Mouse (Mus musculus) brain, embryonic 14.5 days (tissue): Measurements from ENCODE around the gene Anxa1. TPM values are rescaled to one million over a fixed set of nuclear protein-coding genes. Genes with fewer than 3 reads are reported as not detected.

Experiments used
- DNase-seq: peaks from one replicate; pipeline ENCODE4 v3.0.0-alpha.2; 2011; ENCODE audit warnings: low read depth
- CTCF ChIP-seq: fragments of 200-500 bp; IDR thresholded peaks from 2 replicates; pipeline ENCODE4 v1.5.1; 2012; ENCODE audit warnings: inconsistent platforms, mild to moderate bottlenecking, moderate library complexity, borderline replicate concordance; ENCODE audit not compliant: insufficient read depth, insufficient read length; ENCODE audit errors: extremely low read depth
- POLR2A ChIP-seq: fragments of 200-500 bp; IDR thresholded peaks from 2 replicates; pipeline ENCODE4 v1.6.1; 2012; ENCODE audit warnings: mild to moderate bottlenecking, inconsistent platforms, borderline replicate concordance; ENCODE audit not compliant: poor library complexity, insufficient read depth, insufficient read length, severe bottlenecking; ENCODE audit errors: extremely low read depth
- polyA plus RNA-seq: library from polyadenylated mRNA; depleted of rRNA; stranded (reverse); fragments of >200 nt; gene quantifications from 2 replicates; pipeline ENCODE4 v1.2.3, GENCODE M21; 2012; rRNA removed

Anxa1 gene
- polyA plus RNA-seq, 1 experiment: 4.9 TPM

- DNase-seq: no peak
- TF ChIP-seq POLR2A (no peak), CTCF (no peak)
These were observed 25.4 kb downstream of the Anxa1 start for GRCm38 (mm10) chr19:20365364-20365763.

GRCm38 (mm10) chr19:20364931-20365330, 25.8 kb downstream of the Anxa1 start:
- no peak for DNase-seq
- TF ChIP-seq POLR2A: no peak
- TF ChIP-seq CTCF: no peak

- no peak for DNase-seq
- peak; percentile 46; the same call in 1 of the 2 replicates for TF ChIP-seq CTCF
- TF ChIP-seq POLR2A: no peak
These were observed 27.5 kb downstream of the Anxa1 start for GRCm38 (mm10) chr19:20363221-20363620.

- peak; percentile 79 for DNase-seq
These were observed 28.7 kb downstream of the Anxa1 start for GRCm38 (mm10) chr19:20361917-20362577.

GRCm38 (mm10) chr19:20358679-20359078, 32.1 kb downstream of the Anxa1 start:
- DNase-seq: no peak
- no peak for TF ChIP-seq CTCF
- no peak for TF ChIP-seq POLR2A

More at GRCm38 (mm10) chr19:20361917-20362577, 28.7 kb downstream of the Anxa1 start:
- no peak for TF ChIP-seq CTCF
- no peak for TF ChIP-seq POLR2A

GRCm38 (mm10) chr19:20345317-20345917, 45.3 kb downstream of the Anxa1 start:
- DNase-seq: peak; percentile 90

GRCm38 (mm10) chr19:20344511-20345316, 46.0 kb downstream of the Anxa1 start:
- TF ChIP-seq POLR2A (no peak), CTCF (peak; percentile 69; the same call in 1 of the 2 replicates)
- DNase-seq: peak; percentile 92

More at GRCm38 (mm10) chr19:20345317-20345917, 45.3 kb downstream of the Anxa1 start:
- no peak for TF ChIP-seq POLR2A
- peak; percentile 94 for TF ChIP-seq CTCF

- peak; percentile 14 for DNase-seq
- TF ChIP-seq CTCF: no peak
- TF ChIP-seq POLR2A: no peak
These were observed 46.7 kb downstream of the Anxa1 start for GRCm38 (mm10) chr19:20344052-20344451.

Other genes starting within 250 kb of the Anxa1 start
- 2.3 and 3.2 TPM in 2 replicates for gene Aldh1a1, start 101.8 kb upstream of the Anxa1 start, polyA plus RNA-seq